Mouse (Mus musculus) heart, embryonic 10.5 days (tissue): ENCODE measurements at regions not wholly inside any gene's neighbourhood (a gene's known extent, or its start where the extent isn't known, plus 50 kb on each side); places are given as distances from the start of the nearest gene placed in this dataset.
A peak's percentile ranks its signal among the peaks of the same experiment; 100 is the strongest.

Source experiments
- DNase-seq: peaks from one replicate; pipeline ENCODE4 v3.0.0-alpha.2; 2017; ENCODE audit warnings: low spot score
- H3K27ac ChIP-seq: fragments of 300-500 bp; sonication (generic); 2 replicates; pipeline ENCODE4 v1.5.1; 2016; ENCODE audit warnings: mild to moderate bottlenecking
- H3K27me3 ChIP-seq: fragments of 300-500 bp; sonication (generic); 2 replicates; pipeline ENCODE4 v1.6.1; 2016; ENCODE audit warnings: mild to moderate bottlenecking; ENCODE audit not compliant: poor library complexity, insufficient read depth, severe bottlenecking
- H3K36me3 ChIP-seq: fragments of 300-500 bp; sonication (generic); 2 replicates; pipeline ENCODE4 v1.6.1; 2016; ENCODE audit warnings: mild to moderate bottlenecking, moderate library complexity
- H3K4me1 ChIP-seq: fragments of 300-500 bp; sonication (generic); 2 replicates; pipeline ENCODE4 v1.6.1; 2016; ENCODE audit warnings: mild to moderate bottlenecking
- H3K4me3 ChIP-seq: fragments of 300-500 bp; sonication (generic); 2 replicates; pipeline ENCODE4 v1.5.1; 2016; ENCODE audit warnings: mild to moderate bottlenecking, moderate library complexity
- H3K9me3 ChIP-seq: fragments of 300-500 bp; sonication (generic); 2 replicates; pipeline ENCODE4 v1.6.1; 2016; ENCODE audit warnings: mild to moderate bottlenecking, moderate library complexity
- WGBS: fragments of 180-500 bp; shearing (Covaris S2); methylation state at CpG from one replicate; pipeline ENCODE4 v1.1.7; 2016; 5-methylcytosine and 5-hydroxymethylcytosine counted together

DNA sequence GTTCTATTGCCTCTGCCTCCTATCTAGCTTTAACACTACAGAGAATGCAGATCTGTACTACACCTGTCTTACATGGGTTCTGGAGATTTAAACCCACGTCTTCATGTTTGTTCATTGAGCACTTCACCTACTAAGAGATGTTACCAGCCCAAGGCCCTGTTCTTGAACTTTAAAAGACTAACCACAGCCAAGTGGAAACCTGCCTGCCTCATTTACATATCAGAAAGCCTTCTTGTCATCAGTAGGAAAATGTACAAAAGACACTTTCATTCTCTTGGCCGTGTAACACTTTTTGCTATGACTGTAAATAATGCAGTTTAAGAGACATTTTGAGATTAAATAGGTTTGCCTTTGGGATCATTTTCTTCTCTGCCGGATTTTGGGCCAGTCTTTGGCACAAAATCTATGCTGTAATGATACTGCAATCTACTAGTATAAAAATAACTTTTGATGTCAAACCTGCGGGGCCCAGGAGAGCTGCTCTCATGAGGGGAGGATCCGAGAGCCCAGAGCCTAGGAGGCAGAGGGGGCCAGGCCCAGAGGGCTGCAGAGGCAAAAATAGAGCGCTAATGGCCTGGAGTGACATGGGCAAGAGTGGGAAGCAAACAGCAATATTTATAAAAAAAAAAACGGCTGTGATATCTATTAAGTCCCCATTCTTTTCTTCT, 318.4 kb upstream of the Myo3a start:
- Histone ChIP-seq H3K27ac (no peak overlapping the region), H3K36me3 (no peaks in the 10 kb centered on the region), H3K4me1 (no peaks in the 10 kb centered on the region), H3K9me3 (no peaks in the 10 kb centered on the region), H3K27me3 (no peaks in the 10 kb centered on the region), H3K4me3 (peak overlapping the region; percentile 49)
- 53% methylated on average over 7 of the region's 7 CpGs for WGBS
- no peak for DNase-seq

DNA sequence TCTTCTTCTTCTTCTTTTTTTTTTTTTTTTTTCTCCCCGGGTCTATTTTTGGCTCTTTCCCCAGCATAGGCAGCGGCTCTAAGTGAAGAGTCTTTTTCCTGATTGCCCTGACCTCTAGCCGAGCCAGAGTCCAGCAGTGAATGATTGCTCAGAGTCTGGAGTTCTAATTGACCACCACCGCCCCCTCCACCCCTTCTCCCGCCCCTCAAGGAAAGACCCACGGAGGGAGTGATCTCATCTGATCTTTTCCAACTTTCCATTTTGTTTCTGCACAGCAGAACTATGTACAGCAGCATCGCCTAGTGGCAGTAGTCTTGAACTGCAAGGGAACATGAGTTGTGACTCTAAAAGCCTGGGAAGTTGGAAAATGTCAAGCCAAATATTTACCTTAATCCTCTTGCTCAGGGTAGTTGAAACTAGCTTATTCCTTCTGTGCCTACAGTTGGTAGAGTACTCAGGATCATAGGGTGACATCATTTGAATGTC, 317.8 kb upstream of the Myo3a start:
- WGBS = 13% methylated on average over 7 of the region's 7 CpGs

DNA sequence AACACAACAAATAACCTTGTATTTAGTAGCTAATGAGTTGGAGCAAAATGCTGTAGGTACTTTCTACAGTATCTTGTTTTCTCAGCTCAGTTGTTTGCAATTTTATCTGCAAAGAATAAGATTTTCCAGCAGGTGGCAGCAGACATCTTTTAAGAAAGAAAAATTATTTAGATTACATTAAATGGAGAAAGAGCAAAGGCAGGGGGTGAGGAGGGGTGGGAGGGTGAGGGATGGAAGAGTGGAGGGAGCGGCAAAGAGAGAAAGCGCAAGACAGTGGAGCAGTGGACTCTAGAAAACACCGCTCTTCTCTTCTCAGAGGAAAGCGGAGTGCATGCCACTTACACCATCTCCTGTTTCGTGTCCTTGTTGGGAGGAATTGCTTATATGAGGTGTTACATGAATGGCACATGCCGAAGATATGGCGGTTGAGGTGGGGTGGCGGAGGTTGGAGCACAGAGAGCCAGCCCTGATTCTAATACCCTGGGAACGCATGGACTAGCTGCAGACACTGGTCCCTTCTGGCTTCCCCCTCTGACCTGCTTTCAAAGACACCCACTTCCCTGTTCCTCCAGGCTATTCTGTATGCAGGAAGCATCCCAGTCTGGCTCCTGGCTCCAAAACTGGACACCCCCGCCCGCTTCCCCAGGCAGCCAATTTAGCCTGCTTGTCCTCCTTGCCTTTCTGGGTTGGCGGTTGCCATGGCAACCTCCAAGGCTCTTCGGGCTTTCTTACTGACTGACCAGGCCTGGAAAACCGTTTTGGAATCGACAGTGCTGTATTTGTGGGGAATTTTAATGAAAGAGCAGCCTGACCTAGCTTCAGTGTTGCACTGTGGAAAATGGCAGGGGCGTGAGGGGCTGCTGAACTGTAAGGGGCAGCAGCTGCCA, 309.3 kb upstream of the Myo3a start:
- Histone ChIP-seq H3K9me3 (no peaks in the 10 kb centered on the region; the same call in 1 of the 2 replicates), H3K4me3 (peak overlapping the region; percentile 47), H3K36me3 (no peaks in the 10 kb centered on the region), H3K4me1 (peaks cover 6% of the 10 kb centered on the region; the same call in 1 of the 2 replicates), H3K27me3 (no peaks in the 10 kb centered on the region), H3K27ac (0 out of 2 replicates have a peak overlapping the region, but pooled peaks have one; percentile 16)
- DNase-seq = no peak
- WGBS = 29% methylated on average over 16 of the region's 16 CpGs

More for the DNA sequence above, 317.8 kb upstream of the Myo3a start:
- H3K9me3 ChIP-seq = no peaks in the 10 kb centered on the region
- H3K4me3 ChIP-seq = peak overlapping the region; percentile 49
- no peaks in the 10 kb centered on the region for H3K27me3 ChIP-seq
- DNase-seq = no peak
- no peaks in the 10 kb centered on the region for H3K36me3 ChIP-seq
- H3K27ac ChIP-seq = peak overlapping the region; percentile 80; the same call in 1 of the 2 replicates
- H3K4me1 ChIP-seq = no peaks in the 10 kb centered on the region

DNA sequence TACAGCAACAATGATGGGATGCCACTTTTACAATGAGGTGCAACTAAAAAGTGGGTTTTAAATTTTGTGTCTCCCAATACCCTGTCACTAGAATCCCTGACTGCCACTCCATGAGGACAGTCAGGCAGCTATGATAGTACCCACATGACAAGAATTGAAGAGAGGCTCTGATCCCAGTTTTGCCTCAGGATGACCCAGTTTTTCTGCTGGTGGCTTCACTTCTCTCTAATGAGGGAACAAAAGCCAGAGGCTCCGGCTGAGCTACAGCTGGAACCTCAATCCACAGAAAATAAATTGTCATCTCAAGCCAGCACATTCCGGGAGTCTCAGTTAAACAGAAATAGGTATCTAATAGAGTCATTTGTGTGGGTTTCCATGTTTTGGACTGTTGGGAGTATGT, 308.2 kb upstream of the Myo3a start:
- peaks cover 6% of the 10 kb centered on the region; the same call in 1 of the 2 replicates for H3K4me1 ChIP-seq
- no peak overlapping the region for H3K4me3 ChIP-seq
- no peak for DNase-seq
- 84% methylated on average over 2 of the region's 2 CpGs for WGBS
- H3K36me3 ChIP-seq = no peaks in the 10 kb centered on the region
- no peaks in the 10 kb centered on the region; the same call in 1 of the 2 replicates for H3K9me3 ChIP-seq
- H3K27ac ChIP-seq = no peak overlapping the region
- H3K27me3 ChIP-seq = no peaks in the 10 kb centered on the region

DNA sequence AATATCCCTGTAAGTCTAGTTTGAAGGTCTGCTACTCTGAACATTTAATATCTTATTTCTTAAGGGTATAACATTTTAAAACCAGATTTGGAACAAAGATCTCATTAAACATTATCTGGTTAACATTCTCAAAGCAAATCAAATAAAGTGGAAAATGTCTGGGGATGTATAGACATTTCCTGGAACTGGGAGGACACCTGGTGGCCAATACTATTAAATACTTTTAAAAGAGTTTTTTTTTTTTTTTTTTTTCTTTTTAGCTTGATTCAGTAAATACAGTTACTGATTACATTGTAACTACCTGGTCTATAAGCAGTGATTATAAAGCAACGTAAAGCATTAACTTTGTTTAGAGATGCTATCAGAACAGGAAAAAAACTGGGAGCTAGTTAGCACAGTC, 299.6 kb upstream of the Myo3a start:
- no peaks in the 10 kb centered on the region for H3K4me1 ChIP-seq
- H3K27ac ChIP-seq = no peak overlapping the region
- H3K4me3 ChIP-seq = no peak overlapping the region
- no peaks in the 10 kb centered on the region for H3K9me3 ChIP-seq
- DNase-seq = no peak
- 41% methylated on average over 1 of the region's 1 CpGs for WGBS
- no peaks in the 10 kb centered on the region for H3K36me3 ChIP-seq
- H3K27me3 ChIP-seq = no peaks in the 10 kb centered on the region

DNA sequence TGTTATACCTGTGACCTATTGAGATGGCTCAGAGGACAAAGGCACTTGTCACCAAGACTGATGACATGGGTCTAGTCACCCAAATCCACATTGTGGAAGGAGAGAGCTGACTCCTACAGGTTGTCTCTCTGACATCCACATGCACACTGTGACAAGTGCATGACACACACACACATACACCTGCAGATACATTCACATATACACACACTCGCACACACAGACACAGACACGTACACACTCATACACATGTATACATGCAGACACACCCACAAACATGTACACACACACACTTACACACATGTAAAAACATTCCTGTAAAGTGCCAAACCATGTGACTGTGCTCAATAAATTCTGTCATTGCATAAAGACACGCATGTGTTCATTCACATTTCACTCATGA, 287.3 kb upstream of the Myo3a start:
- 86% methylated on average over 3 of the region's 3 CpGs for WGBS

DNA sequence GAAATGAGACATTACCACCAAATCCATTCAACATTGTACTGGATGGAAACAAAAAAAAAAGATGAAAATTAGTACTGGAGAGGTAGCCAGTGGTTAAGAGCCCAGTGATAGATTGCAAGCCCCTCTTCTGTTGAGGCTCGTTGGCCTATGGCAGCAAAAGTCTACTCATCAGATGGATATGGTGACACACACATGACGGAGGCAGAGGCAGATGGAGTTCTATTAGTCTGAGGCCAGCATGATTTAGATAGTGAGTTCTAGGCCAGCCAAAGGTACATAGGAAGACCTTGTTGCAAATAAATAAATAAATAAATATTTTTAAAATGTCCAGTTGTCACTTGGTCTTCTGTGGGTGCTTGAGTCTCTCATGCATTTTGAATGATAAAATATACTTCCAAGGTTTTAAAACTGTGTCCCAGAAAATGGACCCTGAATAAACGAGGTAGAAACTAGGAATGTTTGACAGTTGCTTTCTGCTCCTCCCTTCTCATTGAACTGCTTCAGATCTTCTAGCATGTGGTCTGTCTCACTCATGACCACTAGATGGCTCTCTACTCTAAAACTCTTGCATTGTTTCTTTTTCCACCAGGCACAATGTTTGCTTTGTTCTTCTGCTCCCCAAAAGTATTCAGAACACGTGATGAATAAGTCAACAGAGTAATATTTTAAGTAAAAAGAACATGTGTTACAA, 286.4 kb upstream of the Myo3a start:
- no peak for DNase-seq
- Histone ChIP-seq H3K36me3 (no peaks in the 10 kb centered on the region), H3K4me1 (no peaks in the 10 kb centered on the region), H3K27me3 (no peaks in the 10 kb centered on the region), H3K4me3 (no peak overlapping the region), H3K27ac (no peak overlapping the region), H3K9me3 (no peaks in the 10 kb centered on the region)
- WGBS = 46% methylated on average over 4 of the region's 4 CpGs

More for the DNA sequence above, 287.3 kb upstream of the Myo3a start:
- Histone ChIP-seq H3K4me3 (no peak overlapping the region), H3K36me3 (no peaks in the 10 kb centered on the region), H3K27me3 (no peaks in the 10 kb centered on the region), H3K27ac (no peak overlapping the region), H3K4me1 (no peaks in the 10 kb centered on the region), H3K9me3 (no peaks in the 10 kb centered on the region)
- no peak for DNase-seq

DNA sequence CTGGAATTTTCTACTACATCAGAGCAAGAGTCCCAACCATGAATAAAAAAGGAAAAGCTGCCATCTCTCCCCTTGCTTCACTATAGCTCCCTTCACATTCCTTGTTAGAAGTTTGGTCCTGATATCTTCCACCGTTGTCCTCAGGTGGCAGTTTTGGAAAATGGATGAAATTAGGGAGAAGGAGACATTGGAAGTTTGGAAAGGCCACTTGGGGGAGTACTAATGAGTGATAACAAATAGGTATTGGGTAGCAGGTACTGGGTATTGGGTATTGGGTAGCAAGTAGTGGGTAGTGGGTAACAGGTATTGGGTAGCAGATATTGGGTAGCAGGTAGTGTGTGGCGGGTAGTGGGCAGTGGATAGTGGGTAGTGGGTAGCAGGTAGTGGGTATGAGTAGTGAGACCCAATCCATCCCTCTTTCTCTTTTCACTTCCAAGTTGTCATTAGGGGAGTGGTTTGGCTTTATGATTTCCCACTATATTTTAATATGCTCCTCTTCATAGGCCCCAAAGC, 285.8 kb upstream of the Myo3a start:
- WGBS = 59% methylated on average over 2 of the region's 2 CpGs
- H3K27me3 ChIP-seq = no peaks in the 10 kb centered on the region

DNA sequence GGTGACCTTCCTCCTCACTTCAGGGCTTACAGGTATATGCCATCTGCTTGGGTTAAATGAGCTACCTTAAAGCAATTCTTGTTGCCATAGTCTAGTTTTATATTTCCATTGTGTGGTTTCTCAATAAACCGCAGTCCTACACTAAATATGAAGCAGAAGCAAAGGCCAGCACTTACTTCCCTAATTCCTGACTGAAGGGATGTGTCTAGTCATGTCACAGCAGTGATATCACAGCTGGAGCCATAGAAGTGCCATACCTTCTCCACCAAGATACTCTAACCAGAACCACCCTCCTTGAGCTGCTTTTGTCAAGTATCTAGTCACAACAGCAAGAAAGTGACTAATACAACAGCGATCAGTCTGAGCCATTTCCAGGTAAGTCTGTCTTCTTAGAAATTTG, 283.6 kb upstream of the Myo3a start:
- no peak for DNase-seq
- H3K9me3 ChIP-seq = no peaks in the 10 kb centered on the region
- no peak overlapping the region for H3K4me3 ChIP-seq
- WGBS = 85% methylated on average over 2 of the region's 2 CpGs
- no peak overlapping the region for H3K27ac ChIP-seq
- no peaks in the 10 kb centered on the region for H3K36me3 ChIP-seq
- no peaks in the 10 kb centered on the region for H3K27me3 ChIP-seq
- H3K4me1 ChIP-seq = no peaks in the 10 kb centered on the region

More for the DNA sequence above, 285.8 kb upstream of the Myo3a start:
- Histone ChIP-seq H3K4me1 (no peaks in the 10 kb centered on the region), H3K27ac (no peak overlapping the region), H3K4me3 (no peak overlapping the region), H3K36me3 (no peaks in the 10 kb centered on the region), H3K9me3 (no peaks in the 10 kb centered on the region)
- DNase-seq = no peak

DNA sequence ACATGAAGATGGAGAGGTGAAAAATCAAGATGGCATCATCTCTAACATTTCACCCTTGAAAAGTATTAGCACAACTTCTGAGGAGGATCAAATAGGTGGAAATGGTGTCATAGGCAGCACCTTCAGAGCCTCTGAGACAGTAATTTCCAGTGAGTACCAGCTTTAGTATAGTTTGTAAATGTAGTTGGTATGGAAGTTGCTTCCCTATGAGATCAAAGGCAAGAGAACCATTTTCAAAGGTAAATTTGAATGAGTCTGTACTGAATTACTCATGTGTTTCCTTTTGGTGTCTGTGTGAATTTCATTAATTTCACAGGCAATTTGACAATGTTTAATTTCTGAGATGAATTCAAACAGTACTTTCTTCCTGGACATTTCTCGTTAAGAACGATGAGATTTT, 280.8 kb upstream of the Myo3a start:
- Histone ChIP-seq H3K4me3 (no peak overlapping the region), H3K27me3 (no peaks in the 10 kb centered on the region), H3K36me3 (no peaks in the 10 kb centered on the region), H3K27ac (no peak overlapping the region), H3K4me1 (no peaks in the 10 kb centered on the region), H3K9me3 (no peaks in the 10 kb centered on the region)
- 94% methylated on average over 2 of the region's 2 CpGs for WGBS
- no peak for DNase-seq

DNA sequence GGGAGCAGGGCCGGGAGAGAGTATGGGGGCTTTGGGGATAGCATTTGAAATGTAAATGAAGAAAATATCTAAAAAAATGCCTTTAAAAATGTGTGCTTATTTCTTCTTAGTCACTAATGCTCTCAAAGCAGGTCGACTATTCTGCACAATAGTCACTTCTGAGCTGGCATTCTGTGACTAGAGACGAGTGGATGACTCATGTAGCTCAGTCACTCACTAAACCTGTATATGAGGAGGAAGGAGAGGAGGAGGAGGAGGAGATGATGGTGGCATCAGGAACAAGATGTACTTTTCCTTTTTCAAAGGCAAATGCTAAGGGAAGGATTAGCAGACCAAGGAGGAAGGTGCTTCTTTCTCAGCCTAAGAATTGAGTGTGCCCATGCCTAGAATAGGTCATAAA, 276.0 kb upstream of the Myo3a start:
- WGBS = 63% methylated on average over 3 of the region's 3 CpGs
- H3K36me3 ChIP-seq = no peaks in the 10 kb centered on the region
- no peaks in the 10 kb centered on the region for H3K4me1 ChIP-seq
- no peak overlapping the region for H3K4me3 ChIP-seq
- no peak for DNase-seq
- no peak overlapping the region for H3K27ac ChIP-seq
- no peaks in the 10 kb centered on the region for H3K27me3 ChIP-seq
- H3K9me3 ChIP-seq = no peaks in the 10 kb centered on the region

DNA sequence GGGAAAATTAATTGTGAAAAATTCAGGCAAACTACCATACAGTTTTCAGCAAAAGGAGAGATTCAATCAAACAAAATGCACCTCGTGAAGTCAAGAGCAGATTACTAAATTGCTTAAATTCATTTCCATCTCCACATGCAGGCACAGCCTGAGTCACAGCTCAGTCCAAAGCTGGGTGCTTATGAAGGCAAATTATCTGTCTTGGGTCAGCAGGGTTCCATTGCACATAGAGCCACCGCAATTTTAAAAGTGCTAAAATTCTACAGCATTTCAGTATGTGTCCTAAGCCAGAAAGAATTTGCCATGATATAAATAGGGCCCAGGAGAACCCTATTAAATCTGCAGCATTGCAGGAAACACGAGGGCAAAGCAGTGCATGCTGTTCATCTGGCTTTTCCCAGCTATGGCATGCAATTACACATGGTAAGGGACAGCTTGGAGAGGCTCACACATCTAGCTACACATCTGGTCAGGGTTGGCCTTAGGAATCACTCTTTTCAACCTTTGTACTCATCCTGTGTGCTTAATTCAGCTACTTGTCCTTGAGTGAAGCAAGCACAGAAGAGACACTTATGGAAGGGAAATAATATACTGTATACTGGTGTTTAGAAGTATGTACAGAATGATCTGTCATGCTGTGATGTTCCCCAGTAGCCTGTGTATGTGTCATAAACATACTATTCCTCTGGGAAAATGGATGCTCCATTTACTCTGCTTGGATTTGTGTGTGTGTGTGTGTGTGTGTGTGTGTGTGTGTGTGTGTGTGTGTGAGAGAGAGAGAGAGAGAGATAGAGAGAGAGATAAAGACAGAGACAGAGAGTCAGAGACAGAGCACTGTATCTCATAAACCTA, 271.0 kb upstream of the Myo3a start:
- Histone ChIP-seq H3K27me3 (no peaks in the 10 kb centered on the region), H3K4me1 (no peaks in the 10 kb centered on the region), H3K36me3 (no peaks in the 10 kb centered on the region), H3K4me3 (no peak overlapping the region), H3K9me3 (no peaks in the 10 kb centered on the region), H3K27ac (no peak overlapping the region)
- no peak for DNase-seq
- 71% methylated on average over 3 of the region's 3 CpGs for WGBS
